Mouse (Mus musculus) limb, embryonic 14.5 days (tissue): ENCODE results near the gene Ugt2b36. TPM values are rescaled to one million over a fixed set of nuclear protein-coding genes. Genes with fewer than 3 reads are reported as not detected.
"Not testable (repeated sequence)": the region's sequence is repeated elsewhere in the genome, so short reads cannot be mapped to it uniquely, and the experiment has no call there.

Experiments used
- ATAC-seq: fragments of 200-750 bp; cut with Nextera tagmentation; 2 replicates; pipeline ENCODE4 v1.8.0; 2017; ENCODE audit warnings: low read depth, moderate number of reproducible peaks, moderate TSS enrichment; ENCODE audit not compliant: low FRiP score
- DNase-seq: peaks from one replicate; pipeline ENCODE4 v3.0.0-alpha.2; 2015; ENCODE audit warnings: low spot score
- H3K27ac ChIP-seq: fragments of 300-500 bp; sonication (generic); replicated peaks from 2 replicates; pipeline ENCODE4 v1.5.1; 2014; ENCODE audit warnings: low read depth, mild to moderate bottlenecking, low read length, moderate library complexity, mixed read lengths
- H3K27me3 ChIP-seq: fragments of 300-500 bp; sonication (generic); 2 replicates; pipeline ENCODE4 v1.6.1; 2014; ENCODE audit warnings: low read length, mixed read lengths; ENCODE audit not compliant: control insufficient read depth, insufficient read depth
- H3K36me3 ChIP-seq: fragments of 300-500 bp; sonication (generic); 2 replicates; pipeline ENCODE4 v1.6.1; 2014; ENCODE audit warnings: mild to moderate bottlenecking, low read length, moderate library complexity, mixed read lengths; ENCODE audit not compliant: control insufficient read depth, insufficient read depth
- H3K4me1 ChIP-seq: fragments of 300-500 bp; sonication (generic); 2 replicates; pipeline ENCODE4 v1.6.1; 2014; ENCODE audit warnings: antibody characterized with exemption, low read length, mixed read lengths; ENCODE audit not compliant: control insufficient read depth, insufficient read depth
- H3K4me2 ChIP-seq: fragments of 300-500 bp; sonication (generic); replicated peaks from 2 replicates; pipeline ENCODE4 v1.6.1; 2014; ENCODE audit warnings: low read depth, mild to moderate bottlenecking, low read length, moderate library complexity; ENCODE audit not compliant: severe bottlenecking
- H3K4me3 ChIP-seq: fragments of 300-500 bp; sonication (generic); replicated peaks from 2 replicates; pipeline ENCODE4 v1.5.1; 2014; ENCODE audit warnings: low read length
- H3K9ac ChIP-seq: fragments of 300-500 bp; sonication (generic); 2 replicates; pipeline ENCODE4 v1.6.1; 2014; ENCODE audit warnings: mild to moderate bottlenecking, low read depth, low read length, moderate library complexity; ENCODE audit not compliant: severe bottlenecking
- H3K9me3 ChIP-seq: fragments of 300-500 bp; sonication (generic); 2 replicates; pipeline ENCODE4 v1.6.1; 2016; ENCODE audit warnings: low read length; ENCODE audit not compliant: control insufficient read depth
- POLR2A ChIP-seq: fragments of 200-500 bp; IDR thresholded peaks from 2 replicates; pipeline ENCODE4 v1.8.0; 2012; ENCODE audit warnings: inconsistent platforms, mild to moderate bottlenecking, moderate library complexity, borderline replicate concordance; ENCODE audit not compliant: insufficient read depth, insufficient read length; ENCODE audit errors: extremely low read depth
- WGBS: fragments of 180-500 bp; shearing (Covaris S2); extraction: QIAGEN DNeasy Blood & Tissue Kit; methylation state at CpG from one replicate; pipeline ENCODE4 v1.1.7; 2014; 5-methylcytosine and 5-hydroxymethylcytosine counted together
- polyA plus RNA-seq, 2 experiments: library from polyadenylated mRNA; depleted of rRNA in 1 of 2; stranded (reverse) in 1 of 2; unstranded in 1 of 2; fragments of >200 nt; fragmentation: Nextera tagmentation in 1 of 2; extraction: Ambion mirVana in 1 of 2; gene quantifications; 2 replicates each; pipeline versions ENCODE4 v1.2.1 to v1.2.3; 2012 to 2014

Gene Ugt2b36
- polyA plus RNA-seq (2012; rRNA removed) (0.28 TPM in 1 of 2 replicates, not detected in the other), polyA plus RNA-seq (2014; fragmentation: Nextera tagmentation; extraction: Ambion mirVana) (not detected in 2 replicates)

DNA sequence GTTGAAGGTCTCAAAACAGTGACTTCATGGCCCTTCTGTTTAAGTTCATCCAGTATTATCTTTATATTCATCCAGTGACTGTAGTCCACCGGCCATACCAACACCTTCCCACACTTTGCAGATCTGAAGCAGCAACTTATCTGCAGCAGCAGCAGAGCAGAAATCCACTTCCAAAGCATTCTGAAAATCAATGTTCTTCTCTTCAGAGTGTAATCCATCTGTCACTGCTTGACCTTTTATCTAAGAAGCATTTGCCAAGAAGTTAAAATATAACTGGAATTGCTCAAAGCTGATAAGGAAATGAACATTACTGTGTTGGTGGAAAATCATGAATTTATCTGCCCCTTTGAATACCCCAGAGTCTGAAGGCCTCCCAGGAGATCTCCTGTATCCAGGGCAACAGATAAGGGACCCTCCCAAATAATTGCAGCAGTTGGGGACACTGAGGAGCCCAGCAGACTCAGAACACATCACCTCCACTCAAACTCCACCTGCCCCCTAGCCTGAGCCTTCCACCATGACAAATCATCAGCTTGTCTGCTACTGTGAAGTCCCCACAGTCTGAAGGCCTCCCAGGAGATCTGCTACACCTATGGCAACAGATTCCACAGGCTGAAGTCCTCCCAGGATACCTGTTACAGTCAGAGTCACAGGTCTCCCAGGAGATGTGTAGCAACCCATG, at the start of gene Ugt2b36:
Ugt2b36 (minus strand) TSS at position 210 of the 682 bp plus-strand sequence.
- H3K4me1 ChIP-seq = no peaks in the 10 kb centered on the region
- ATAC-seq (no peak), DNase-seq (no peak)
- H3K36me3 ChIP-seq = no peaks in the 10 kb centered on the region
- no peak for TF ChIP-seq POLR2A
- no peaks in the 10 kb centered on the region for H3K9me3 ChIP-seq
- H3K27ac ChIP-seq = no peak within 1 kb of the TSS
- 83% methylated on average over 1 of the region's 1 CpGs for WGBS
- no peak within 1 kb of the TSS for H3K9ac ChIP-seq
- H3K27me3 ChIP-seq = no peaks in the 10 kb centered on the region
- H3K4me2 ChIP-seq = no peak within 1 kb of the TSS
- no peak within 1 kb of the TSS for H3K4me3 ChIP-seq

GRCm38 (mm10) chr5:87140196-87140595, 47.8 kb upstream of the Ugt2b36 start, which contains the start of gene Ugt2b5:
Gene Ugt2b5, minus strand, starts transcription at chr5:87140318.
- not testable (repeated sequence) for H3K4me2 ChIP-seq, H3K36me3 ChIP-seq, H3K9ac ChIP-seq, H3K4me1 ChIP-seq, H3K4me3 ChIP-seq, DNase-seq, H3K27me3 ChIP-seq, H3K9me3 ChIP-seq, H3K27ac ChIP-seq, ATAC-seq
- 88% methylated on average over 1 of the region's 2 CpGs for WGBS

- not testable (repeated sequence) for H3K4me1 ChIP-seq, H3K9ac ChIP-seq, H3K27me3 ChIP-seq, H3K36me3 ChIP-seq, H3K9me3 ChIP-seq, H3K4me3 ChIP-seq, H3K27ac ChIP-seq, H3K4me2 ChIP-seq, ATAC-seq, DNase-seq
- WGBS = 98% methylated on average over 1 of the region's 1 CpGs
Measured at GRCm38 (mm10) chr5:87103697-87104096, 11.3 kb upstream of the Ugt2b36 start.

GRCm38 (mm10) chr5:87091111-87091510, 1.2 kb downstream of the Ugt2b36 start:
- Histone ChIP-seq H3K9me3 (no peaks in the 10 kb centered on the region), H3K4me1 (no peaks in the 10 kb centered on the region), H3K27ac (no peak overlapping the region), H3K4me2 (no peak overlapping the region), H3K4me3 (no peak overlapping the region), H3K36me3 (no peaks in the 10 kb centered on the region), H3K27me3 (no peaks in the 10 kb centered on the region), H3K9ac (no peak overlapping the region)
- DNase-seq = no peak
- no peak for ATAC-seq
- no peak for TF ChIP-seq POLR2A

DNA sequence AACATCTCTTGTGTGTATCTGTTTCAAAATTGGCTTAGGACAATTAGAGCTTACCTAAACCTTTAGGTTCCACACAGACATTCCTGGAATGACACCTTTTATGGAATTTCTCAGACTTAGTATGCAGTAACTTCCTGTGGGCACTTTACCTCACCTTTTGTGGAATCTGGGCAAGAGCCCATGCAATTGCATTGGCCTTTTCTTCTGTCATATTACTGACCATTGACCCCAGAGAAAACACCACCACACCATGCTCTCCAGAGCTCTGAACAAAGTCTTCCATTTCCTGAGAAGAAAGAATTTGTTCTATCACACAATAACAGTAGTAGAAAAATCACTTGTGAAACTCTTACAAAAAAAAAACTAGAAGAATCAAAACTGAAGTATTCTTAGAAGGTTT, 3.1 kb downstream of the Ugt2b36 start:
- Histone ChIP-seq H3K9me3 (no peaks in the 10 kb centered on the region), H3K4me2 (no peak overlapping the region), H3K9ac (no peak overlapping the region), H3K4me3 (no peak overlapping the region), H3K4me1 (no peaks in the 10 kb centered on the region), H3K27me3 (no peaks in the 10 kb centered on the region), H3K27ac (no peak overlapping the region), H3K36me3 (no peaks in the 10 kb centered on the region)
- ATAC-seq (no peak), DNase-seq (no peak)
- TF ChIP-seq POLR2A = no peak

DNA sequence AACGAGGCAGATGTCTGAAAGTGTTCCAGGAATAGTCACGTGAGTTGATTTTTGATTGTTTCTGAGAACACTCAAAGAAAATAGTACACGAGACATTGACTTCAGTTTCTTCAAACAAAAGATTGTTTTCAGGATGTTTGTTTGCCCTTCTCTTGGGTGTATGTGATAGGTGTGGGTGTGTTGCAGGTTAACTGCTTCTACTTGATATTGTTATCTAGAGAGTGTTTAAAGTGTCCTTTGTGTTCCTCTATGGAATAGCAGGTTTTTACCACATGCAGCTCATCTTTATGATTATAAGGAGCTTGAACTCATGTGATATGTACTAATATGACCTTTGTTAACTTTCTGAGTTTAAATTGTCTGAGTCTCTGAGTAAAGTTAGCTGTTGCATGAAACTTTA, 6.1 kb downstream of the Ugt2b36 start:
- no peak for TF ChIP-seq POLR2A
- Histone ChIP-seq H3K4me1 (no peaks in the 10 kb centered on the region), H3K4me2 (no peak overlapping the region), H3K36me3 (no peaks in the 10 kb centered on the region), H3K9ac (no peak overlapping the region), H3K27ac (no peak overlapping the region), H3K27me3 (no peaks in the 10 kb centered on the region), H3K9me3 (no peaks in the 10 kb centered on the region), H3K4me3 (no peak overlapping the region)
- DNase-seq (no peak), ATAC-seq (no peak)
- 79% methylated on average over 3 of the region's 3 CpGs for WGBS
